Mouse (Mus musculus) kidney, postnatal 25 days (tissue): ENCODE data around the gene Mgat1.

Source experiments
- DNase-seq, 2 experiments: peaks; one replicate each; pipeline ENCODE4 v3.0.0; 2021; ENCODE audit warnings: mixed read lengths in 2 of 2

Gene Mgat1

GRCm38 (mm10) chr11:49242944-49243626 is 906 bp upstream of the Mgat1 start:
- no peak for DNase-seq

- DNase-seq: no peak
Measured at GRCm38 (mm10) chr11:49244595-49244930, 572 bp downstream of the Mgat1 start.

GRCm38 (mm10) chr11:49245176-49245575 is 1.2 kb downstream of the Mgat1 start:
- peak; percentile 86 to 93 for DNase-seq

- DNase-seq: no peak
Measured at GRCm38 (mm10) chr11:49245634-49246415, 1.8 kb downstream of the Mgat1 start.

- DNase-seq: no peak
Measured at GRCm38 (mm10) chr11:49246523-49246922, 2.5 kb downstream of the Mgat1 start.

- DNase-seq: peak in 1 of 2 experiments; percentile 44
Measured at GRCm38 (mm10) chr11:49247255-49247654, 3.3 kb downstream of the Mgat1 start.

GRCm38 (mm10) chr11:49248226-49248973 is 4.4 kb downstream of the Mgat1 start:
- peak; percentile 77 to 90 for DNase-seq

- DNase-seq: peak in 1 of 2 experiments; percentile 33
Measured at GRCm38 (mm10) chr11:49248974-49249700, 5.1 kb downstream of the Mgat1 start.

- DNase-seq: peak; percentile 58 to 66
Measured at GRCm38 (mm10) chr11:49249811-49250421, 5.9 kb downstream of the Mgat1 start.

- DNase-seq: peak; percentile 91 to 96
Measured at GRCm38 (mm10) chr11:49250422-49251379, 6.7 kb downstream of the Mgat1 start.

GRCm38 (mm10) chr11:49251380-49251761 is 7.4 kb downstream of the Mgat1 start:
- no peak for DNase-seq

- no peak for DNase-seq
Measured at GRCm38 (mm10) chr11:49252048-49252447, 8.1 kb downstream of the Mgat1 start.

GRCm38 (mm10) chr11:49253035-49253434 is 9.0 kb downstream of the Mgat1 start:
- DNase-seq: peak in 1 of 2 experiments; percentile 51

GRCm38 (mm10) chr11:49259296-49259695 is 15.3 kb downstream of the Mgat1 start:
- no peak for DNase-seq

- DNase-seq: no peak
Measured at GRCm38 (mm10) chr11:49259829-49260228, 15.8 kb downstream of the Mgat1 start.

GRCm38 (mm10) chr11:49260598-49261312 is 16.8 kb downstream of the Mgat1 start:
- peak; percentile 92 to 95 for DNase-seq

- peak; percentile 78 to 91 for DNase-seq
Measured at GRCm38 (mm10) chr11:49261313-49261855, 17.4 kb downstream of the Mgat1 start.

GRCm38 (mm10) chr11:49262286-49262685 is 18.3 kb downstream of the Mgat1 start:
- DNase-seq: peak in 1 of 2 experiments; percentile 64

GRCm38 (mm10) chr11:49263149-49263548 is 19.2 kb downstream of the Mgat1 start:
- DNase-seq: no peak

GRCm38 (mm10) chr11:49264081-49264480 is 20.1 kb downstream of the Mgat1 start:
- no peak for DNase-seq
